Mouse (Mus musculus): Measurements from ENCODE around the gene Nrxn3. TPM values are rescaled to one million over a fixed set of nuclear protein-coding genes. Genes with fewer than 3 reads are reported as not detected.

The Nrxn3 gene
- polyA plus RNA-seq, 1 experiment from 2014 or later = 87.0 TPM

DNA sequence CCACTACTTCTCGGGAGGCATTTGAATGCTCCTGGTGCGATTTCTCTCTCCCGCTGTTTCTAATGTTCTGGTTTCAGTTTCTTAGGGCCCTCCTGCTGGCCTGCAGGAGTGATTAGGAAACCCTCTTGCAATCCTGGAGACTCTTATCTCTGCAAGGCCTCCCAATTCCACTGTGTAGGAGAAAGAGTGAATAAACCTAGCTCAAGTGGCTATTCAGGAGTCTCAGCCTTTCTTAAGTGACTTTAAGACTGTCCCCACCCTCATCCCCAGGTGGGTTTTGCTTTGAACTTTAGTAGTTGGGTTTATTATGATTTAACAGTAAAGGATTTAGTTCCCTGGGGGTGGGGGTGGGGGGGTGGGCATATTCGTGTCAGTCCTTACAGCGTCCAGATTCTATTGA is 759.5 kb downstream of the Nrxn3 start:
- Histone ChIP-seq H3K4me3 (ENCODE audit: low read depth, low read length) (no peak overlapping the region), H3K27me3 (ENCODE audit: control insufficient read depth, insufficient read depth, low read depth, low read length) (no peaks in the 10 kb centered on the region), H3K9ac (ENCODE audit: low read depth, low read length) (no peak overlapping the region), H3K27ac (ENCODE audit: low read length) (no peak overlapping the region), H3K4me2 (ENCODE audit: low read length) (no peak overlapping the region), H3K4me1 (ENCODE audit: control insufficient read depth, insufficient read depth, low read length) (no peaks in the 10 kb centered on the region), H3K9me3 (replicated peaks; ENCODE audit: control insufficient read depth, low read length, poor library complexity, severe bottlenecking) (no peaks in the 10 kb centered on the region), H3K36me3 (ENCODE audit: control insufficient read depth, insufficient read depth, low read length) (no peaks in the 10 kb centered on the region)
- WGBS = 38% methylated on average over 5 of the region's 5 CpGs
- no peak for ATAC-seq

DNA sequence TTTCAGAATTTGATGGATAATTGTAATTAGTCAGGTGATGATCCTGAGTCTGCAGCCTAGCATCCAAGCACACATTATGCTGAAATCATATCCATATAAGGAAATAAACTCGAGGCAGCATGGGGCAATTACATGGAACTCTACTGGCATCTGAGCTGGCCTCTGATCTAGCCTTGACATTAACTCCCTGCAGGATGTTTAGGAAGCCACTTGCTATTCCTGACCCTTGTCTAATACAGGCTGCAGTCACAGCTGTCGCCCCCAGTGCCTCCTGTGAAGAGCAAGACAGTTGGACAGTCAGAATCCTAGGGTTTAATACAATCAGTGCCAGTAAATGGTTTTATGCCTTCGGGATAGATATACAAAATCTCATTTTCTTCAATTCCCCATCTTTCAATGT is 781.4 kb downstream of the Nrxn3 start:
- H3K9me3 ChIP-seq (replicated peaks; ENCODE audit: control insufficient read depth, low read length, poor library complexity, severe bottlenecking) = no peaks in the 10 kb centered on the region
- no peaks in the 10 kb centered on the region for H3K36me3 ChIP-seq (ENCODE audit: control insufficient read depth, insufficient read depth, low read length)
- no peaks in the 10 kb centered on the region for H3K4me1 ChIP-seq (ENCODE audit: control insufficient read depth, insufficient read depth, low read length)
- H3K4me3 ChIP-seq (ENCODE audit: low read depth, low read length) = no peak overlapping the region
- no peak for ATAC-seq
- no peak overlapping the region for H3K4me2 ChIP-seq (ENCODE audit: low read length)
- 47% methylated on average over 3 of the region's 3 CpGs for whole genome bisulfite sequencing
- no peak overlapping the region for H3K27ac ChIP-seq (ENCODE audit: low read length)
- no peaks in the 10 kb centered on the region for H3K27me3 ChIP-seq (ENCODE audit: control insufficient read depth, insufficient read depth, low read depth, low read length)
- H3K9ac ChIP-seq (ENCODE audit: low read depth, low read length) = no peak overlapping the region

DNA sequence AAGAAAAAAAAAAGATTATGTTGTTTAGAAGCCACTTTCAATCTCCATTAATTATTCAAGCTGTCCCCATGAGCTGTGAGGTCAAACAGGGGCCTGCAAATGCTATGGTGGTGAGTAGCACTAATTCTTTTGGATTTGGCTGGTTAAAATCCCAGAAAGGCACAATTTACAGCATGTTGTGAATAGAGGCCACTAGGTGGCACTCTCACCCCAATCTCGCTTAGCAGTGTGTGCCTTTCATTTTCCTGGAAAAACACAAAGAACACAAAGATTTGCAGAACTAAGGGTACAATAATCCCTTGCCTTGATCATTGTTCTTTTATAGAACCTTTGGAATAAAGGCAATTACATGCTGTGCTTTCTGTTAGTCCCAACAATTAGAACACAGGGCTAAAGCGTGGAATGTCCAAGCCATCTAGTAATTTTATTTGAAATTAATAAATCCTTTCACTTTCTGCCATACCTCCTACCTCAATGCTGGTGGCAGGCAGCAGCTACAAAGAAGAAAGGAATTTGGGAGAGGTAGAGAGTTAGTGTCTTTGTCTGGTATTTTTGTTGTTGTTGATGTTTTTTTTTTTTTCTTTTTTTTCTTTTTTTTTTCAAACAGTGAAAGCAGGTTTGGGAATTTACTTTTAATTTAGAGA is 782.6 kb downstream of the Nrxn3 start:
- H3K9me3 ChIP-seq (replicated peaks; ENCODE audit: control insufficient read depth, low read length, poor library complexity, severe bottlenecking) = no peaks in the 10 kb centered on the region
- whole genome bisulfite sequencing = 3% methylated on average over 2 of the region's 2 CpGs
- no peaks in the 10 kb centered on the region for H3K4me1 ChIP-seq (ENCODE audit: control insufficient read depth, insufficient read depth, low read length)
- peak overlapping the region; percentile 22; the same call in 1 of the 2 replicates for H3K9ac ChIP-seq (ENCODE audit: low read depth, low read length)
- H3K36me3 ChIP-seq (ENCODE audit: control insufficient read depth, insufficient read depth, low read length) = no peaks in the 10 kb centered on the region
- peak overlapping the region; percentile 59; the same call in 1 of the 2 replicates for H3K27ac ChIP-seq (ENCODE audit: low read length)
- H3K27me3 ChIP-seq (ENCODE audit: control insufficient read depth, insufficient read depth, low read depth, low read length) = no peaks in the 10 kb centered on the region
- peak; percentile 86; the same call in 1 of the 2 replicates for ATAC-seq
- no peak overlapping the region for H3K4me3 ChIP-seq (ENCODE audit: low read depth, low read length)
- no peak overlapping the region for H3K4me2 ChIP-seq (ENCODE audit: low read length)

DNA sequence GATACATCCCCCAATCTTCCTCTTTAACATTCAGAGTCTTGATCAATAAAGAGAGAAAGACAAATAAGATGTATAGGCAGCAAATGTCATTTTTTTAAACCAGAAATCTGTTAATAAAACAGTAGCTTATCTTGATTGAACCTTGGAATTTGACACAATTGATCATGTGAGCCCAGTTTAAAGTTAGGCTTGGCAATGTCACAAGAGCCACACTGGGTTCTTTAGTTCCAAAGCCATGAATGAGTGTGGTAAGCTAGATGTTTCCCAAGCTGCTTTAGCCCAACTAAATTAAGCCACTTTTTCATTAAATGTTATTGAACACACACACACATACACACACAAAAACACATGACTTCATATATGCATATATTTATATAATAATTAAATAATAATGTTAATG is 786.3 kb downstream of the Nrxn3 start:
- Histone ChIP-seq H3K36me3 (ENCODE audit: control insufficient read depth, insufficient read depth, low read length) (no peaks in the 10 kb centered on the region), H3K4me3 (ENCODE audit: low read depth, low read length) (no peak overlapping the region), H3K4me2 (ENCODE audit: low read length) (no peak overlapping the region), H3K27me3 (ENCODE audit: control insufficient read depth, insufficient read depth, low read depth, low read length) (no peaks in the 10 kb centered on the region), H3K27ac (ENCODE audit: low read length) (no peak overlapping the region), H3K9ac (ENCODE audit: low read depth, low read length) (no peak overlapping the region), H3K9me3 (replicated peaks; ENCODE audit: control insufficient read depth, low read length, poor library complexity, severe bottlenecking) (no peaks in the 10 kb centered on the region), H3K4me1 (ENCODE audit: control insufficient read depth, insufficient read depth, low read length) (no peaks in the 10 kb centered on the region)
- no peak for ATAC-seq

DNA sequence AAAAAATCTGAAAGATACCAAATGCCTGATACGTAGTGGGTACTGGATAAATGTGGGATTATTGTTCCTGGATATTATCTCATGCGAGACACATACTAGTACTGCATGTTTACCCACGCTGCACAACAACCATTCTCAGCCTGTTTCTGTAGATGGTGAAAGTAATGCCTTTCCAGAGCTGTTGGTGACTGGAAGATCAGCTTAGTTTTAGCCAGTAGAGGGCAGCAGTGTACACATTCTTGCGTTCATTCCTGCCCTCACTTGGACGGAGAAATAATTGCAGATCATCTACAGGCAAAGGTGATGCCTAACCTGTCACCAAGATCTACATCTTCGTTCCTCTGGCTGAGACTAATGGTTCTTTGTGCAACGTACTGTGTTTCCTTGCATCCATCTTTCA is 791.1 kb downstream of the Nrxn3 start:
- 43% methylated on average over 7 of the region's 7 CpGs for WGBS
- Histone ChIP-seq H3K36me3 (ENCODE audit: control insufficient read depth, insufficient read depth, low read length) (no peaks in the 10 kb centered on the region), H3K4me2 (ENCODE audit: low read length) (no peak overlapping the region), H3K9me3 (replicated peaks; ENCODE audit: control insufficient read depth, low read length, poor library complexity, severe bottlenecking) (no peaks in the 10 kb centered on the region), H3K9ac (ENCODE audit: low read depth, low read length) (no peak overlapping the region), H3K27ac (ENCODE audit: low read length) (no peak overlapping the region), H3K4me1 (ENCODE audit: control insufficient read depth, insufficient read depth, low read length) (peaks cover 2% of the 10 kb centered on the region; the same call in 1 of the 2 replicates), H3K27me3 (ENCODE audit: control insufficient read depth, insufficient read depth, low read depth, low read length) (no peaks in the 10 kb centered on the region), H3K4me3 (ENCODE audit: low read depth, low read length) (no peak overlapping the region)
- ATAC-seq = no peak

DNA sequence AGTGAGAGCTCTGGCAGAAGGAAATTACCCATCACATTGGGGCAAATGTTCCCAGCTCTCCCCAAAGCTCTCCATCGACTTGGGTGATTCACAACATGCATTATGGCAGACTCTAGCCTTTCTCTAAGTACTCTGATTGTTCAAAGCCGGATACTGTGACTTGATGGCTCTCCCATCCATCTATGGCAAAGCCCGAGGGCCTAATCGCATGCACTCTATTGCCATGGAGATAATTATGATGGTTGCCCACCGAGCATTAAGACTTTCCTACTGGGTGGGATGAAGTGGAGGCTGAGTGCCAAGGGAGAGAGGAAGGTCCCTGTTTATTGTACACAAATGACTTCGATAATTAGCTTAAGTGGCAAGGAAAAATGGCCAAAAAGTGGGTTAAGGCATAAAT is 793.4 kb downstream of the Nrxn3 start:
- Histone ChIP-seq H3K4me3 (ENCODE audit: low read depth, low read length) (no peak overlapping the region), H3K4me2 (ENCODE audit: low read length) (no peak overlapping the region), H3K27ac (ENCODE audit: low read length) (no peak overlapping the region), H3K9me3 (replicated peaks; ENCODE audit: control insufficient read depth, low read length, poor library complexity, severe bottlenecking) (no peaks in the 10 kb centered on the region), H3K9ac (ENCODE audit: low read depth, low read length) (no peak overlapping the region), H3K4me1 (ENCODE audit: control insufficient read depth, insufficient read depth, low read length) (peaks cover 2% of the 10 kb centered on the region; the same call in 1 of the 2 replicates), H3K27me3 (ENCODE audit: control insufficient read depth, insufficient read depth, low read depth, low read length) (no peaks in the 10 kb centered on the region), H3K36me3 (ENCODE audit: control insufficient read depth, insufficient read depth, low read length) (no peaks in the 10 kb centered on the region)
- 58% methylated on average over 6 of the region's 6 CpGs for WGBS
- ATAC-seq = no peak

DNA sequence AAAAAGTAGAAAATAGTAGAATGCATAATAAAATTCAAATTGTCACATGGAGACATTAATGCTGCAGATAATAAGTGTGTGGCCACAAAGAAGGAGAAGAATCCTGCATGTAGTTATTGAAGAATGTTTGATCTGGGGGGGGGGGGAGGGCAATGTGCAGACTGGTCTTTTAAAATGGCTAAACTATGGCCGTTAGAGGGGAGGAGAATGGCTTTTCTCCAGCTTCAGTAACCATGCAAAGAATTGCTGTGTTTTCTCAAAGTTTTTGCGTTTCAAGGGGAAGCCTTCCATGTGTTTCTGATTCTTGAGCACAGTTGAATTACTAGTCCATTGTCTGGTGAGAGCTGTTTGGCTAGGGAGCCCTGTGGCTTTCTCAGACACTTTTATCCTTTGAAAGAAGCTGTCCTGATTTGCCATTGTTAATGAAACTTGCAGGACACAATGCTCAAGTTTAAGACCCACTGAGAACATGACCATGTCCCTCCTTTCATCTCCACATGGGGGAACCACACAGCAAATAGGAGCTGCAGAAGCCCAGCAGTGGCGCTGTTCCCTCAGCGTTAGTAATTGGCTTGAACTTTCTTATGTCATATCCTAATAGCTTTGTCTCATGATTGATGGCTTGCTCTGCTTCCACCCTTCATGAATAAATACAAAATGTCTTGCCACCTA is 808.1 kb downstream of the Nrxn3 start:
- Histone ChIP-seq H3K27me3 (ENCODE audit: control insufficient read depth, insufficient read depth, low read depth, low read length) (no peaks in the 10 kb centered on the region), H3K4me2 (ENCODE audit: low read length) (no peak overlapping the region), H3K9ac (ENCODE audit: low read depth, low read length) (no peak overlapping the region), H3K4me3 (ENCODE audit: low read depth, low read length) (no peak overlapping the region), H3K36me3 (ENCODE audit: control insufficient read depth, insufficient read depth, low read length) (no peaks in the 10 kb centered on the region), H3K27ac (ENCODE audit: low read length) (no peak overlapping the region), H3K4me1 (ENCODE audit: control insufficient read depth, insufficient read depth, low read length) (no peaks in the 10 kb centered on the region), H3K9me3 (replicated peaks; ENCODE audit: control insufficient read depth, low read length, poor library complexity, severe bottlenecking) (no peaks in the 10 kb centered on the region)
- no peak for ATAC-seq
- 4% methylated on average over 4 of the region's 4 CpGs for WGBS

DNA sequence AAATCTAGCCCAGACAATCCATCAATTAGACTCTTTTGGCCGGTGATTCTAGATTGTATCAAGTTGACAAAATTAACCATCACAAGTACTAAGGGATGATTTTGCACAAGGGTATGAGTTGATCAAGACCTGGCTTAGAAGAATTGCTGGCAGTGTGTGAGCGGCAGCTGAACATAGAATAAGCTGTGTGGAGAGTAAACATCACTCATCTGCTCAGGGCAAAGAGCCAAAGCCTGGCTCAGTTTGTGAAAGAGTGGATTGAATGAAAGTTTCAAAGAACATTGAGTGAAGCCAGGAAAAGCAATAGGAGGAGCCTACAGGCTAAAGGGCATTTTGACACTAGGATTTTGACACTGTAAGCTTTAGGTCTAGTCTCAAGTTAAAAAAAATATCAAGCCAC is 828.6 kb downstream of the Nrxn3 start:
- WGBS = 75% methylated on average over 2 of the region's 2 CpGs
- Histone ChIP-seq H3K4me2 (ENCODE audit: low read length) (no peak overlapping the region), H3K4me1 (ENCODE audit: control insufficient read depth, insufficient read depth, low read length) (no peaks in the 10 kb centered on the region), H3K36me3 (ENCODE audit: control insufficient read depth, insufficient read depth, low read length) (no peaks in the 10 kb centered on the region), H3K27ac (ENCODE audit: low read length) (no peak overlapping the region), H3K4me3 (ENCODE audit: low read depth, low read length) (no peak overlapping the region), H3K9me3 (replicated peaks; ENCODE audit: control insufficient read depth, low read length, poor library complexity, severe bottlenecking) (no peaks in the 10 kb centered on the region), H3K27me3 (ENCODE audit: control insufficient read depth, insufficient read depth, low read depth, low read length) (no peaks in the 10 kb centered on the region), H3K9ac (ENCODE audit: low read depth, low read length) (no peak overlapping the region)
- no peak for ATAC-seq

DNA sequence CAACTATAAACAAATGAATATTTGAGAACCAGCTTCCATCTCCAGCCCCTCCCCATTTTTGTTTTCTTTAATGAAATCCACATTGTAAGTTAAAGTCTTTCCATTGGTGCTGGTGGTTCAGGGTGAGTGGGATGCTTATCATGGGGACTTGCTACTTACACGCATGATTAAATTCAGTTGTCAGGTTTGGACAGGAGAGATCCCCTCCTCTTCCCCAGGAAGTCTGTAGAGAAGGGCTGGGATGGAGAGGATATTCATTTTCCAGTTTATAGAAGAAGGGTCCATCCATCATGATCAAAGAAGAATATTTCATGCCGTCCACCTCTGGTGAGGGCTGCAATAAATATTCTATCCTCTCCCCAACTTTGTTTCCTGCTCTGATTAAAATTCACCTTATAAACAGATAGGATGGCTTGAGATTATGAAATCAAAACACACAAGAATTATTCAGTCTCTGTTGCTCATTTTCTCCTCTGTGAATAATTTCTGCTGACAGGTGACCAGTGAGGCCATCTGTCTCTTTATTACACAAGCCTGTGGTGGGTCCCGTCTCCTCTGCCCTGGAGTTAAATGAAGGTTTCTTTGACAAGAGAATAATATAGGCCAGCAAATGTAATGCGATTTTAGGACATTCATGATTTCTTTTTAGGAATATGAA is 830.7 kb downstream of the Nrxn3 start:
- 51% methylated on average over 4 of the region's 4 CpGs for WGBS
- ATAC-seq = no peak
- no peak overlapping the region for H3K4me2 ChIP-seq (ENCODE audit: low read length)

More for the DNA sequence above, 830.7 kb downstream of the Nrxn3 start:
- no peak overlapping the region for H3K9ac ChIP-seq (ENCODE audit: low read depth, low read length)
- no peaks in the 10 kb centered on the region for H3K36me3 ChIP-seq (ENCODE audit: control insufficient read depth, insufficient read depth, low read length)
- no peak overlapping the region for H3K27ac ChIP-seq (ENCODE audit: low read length)
- no peaks in the 10 kb centered on the region for H3K9me3 ChIP-seq (replicated peaks; ENCODE audit: control insufficient read depth, low read length, poor library complexity, severe bottlenecking)
- no peaks in the 10 kb centered on the region for H3K27me3 ChIP-seq (ENCODE audit: control insufficient read depth, insufficient read depth, low read depth, low read length)
- no peak overlapping the region for H3K4me3 ChIP-seq (ENCODE audit: low read depth, low read length)
- H3K4me1 ChIP-seq (ENCODE audit: control insufficient read depth, insufficient read depth, low read length) = no peaks in the 10 kb centered on the region
